10 mouse cellular contexts compared by ENCODE assay signal in genomic region chr12:79879918-79880273, GRCm38 (mm10).
A peak's percentile ranks its signal among the peaks of the same experiment; 100 is the strongest.
DNase-seq lines count a peak whose midpoint lies in the region; ATAC-seq lines count a peak whose summit lies in the region.
"Had no signal": no experiment of that assay in that cellular context is flagged by ENCODE, and none has a peak within 500 bp of the region (broad histone marks: within the 10 kb centered on the region; RNA-seq: fewer than 3 reads in every experiment).

No protein-coding gene starts in this region.

- peak; percentile 34 for DNase-seq in layer of hippocampus, adult 9-11 months
- no peak for DNase-seq in layer of hippocampus, adult 11-12 months (ENCODE audit: low spot score)
- DNase-seq in forebrain, embryonic 10.5 days (ENCODE audit: extremely low spot score, low spot score), result no peak
- no peak for DNase-seq in left cerebral cortex, postnatal 36 days (ENCODE audit: low spot score in 2 of 2)
- no peak for DNase-seq in MN1 (ENCODE audit: low spot score)
- no peak for DNase-seq in cerebellum, adult 9-10 months
- DNase-seq: cerebellum, adult 2 months had no signal

- H3K27ac ChIP-seq in forebrain, embryonic 10.5 days, result peak overlapping the region; percentile 90
- H3K27ac ChIP-seq in hindbrain, embryonic 12.5 days, result peak overlapping the region; percentile 80
- peak overlapping the region; percentile 9; the same call in 1 of the 2 replicates for H3K27ac ChIP-seq in midbrain, embryonic 16.5 days (ENCODE audit: low read length)
- H3K27ac ChIP-seq: macrophage had no signal

- peak; percentile 80 for ATAC-seq in hindbrain, embryonic 12.5 days (ENCODE audit: low FRiP score)
- peak; percentile 42; the same call in 1 of the 2 replicates for ATAC-seq in midbrain, embryonic 16.5 days

- 16% methylated on average over 9 of the region's 9 CpGs for WGBS in forebrain, embryonic 10.5 days
- WGBS in hindbrain, embryonic 12.5 days, result 19% methylated on average over 9 of the region's 9 CpGs
- WGBS in midbrain, embryonic 16.5 days, result 26% methylated on average over 9 of the region's 9 CpGs

- peak overlapping the region; percentile 11; the same call in 1 of the 2 replicates for H3K4me2 ChIP-seq in hindbrain, embryonic 12.5 days (replicated peaks)
- no peak overlapping the region for H3K4me2 ChIP-seq in midbrain, embryonic 16.5 days (ENCODE audit: low read length)

- H3K4me3 ChIP-seq in forebrain, embryonic 10.5 days, result no peak overlapping the region
- H3K4me3 ChIP-seq in hindbrain, embryonic 12.5 days, result no peak overlapping the region
- H3K4me3 ChIP-seq in midbrain, embryonic 16.5 days (ENCODE audit: low read depth, low read length), result no peak overlapping the region

- no peaks in the 10 kb centered on the region for H3K36me3 ChIP-seq in forebrain, embryonic 10.5 days (replicated peaks)
- H3K36me3 ChIP-seq in hindbrain, embryonic 12.5 days, result no peaks in the 10 kb centered on the region
- H3K36me3 ChIP-seq in midbrain, embryonic 16.5 days (ENCODE audit: control insufficient read depth, insufficient read depth, low read length), result no peaks in the 10 kb centered on the region

- H3K4me1 ChIP-seq in forebrain, embryonic 10.5 days, result peaks cover 42% of the 10 kb centered on the region
- H3K4me1 ChIP-seq in hindbrain, embryonic 12.5 days, result peaks cover 34% of the 10 kb centered on the region
- H3K4me1 ChIP-seq in midbrain, embryonic 16.5 days (ENCODE audit: control insufficient read depth, insufficient read depth, low read length), result peaks cover 7% of the 10 kb centered on the region

- no peak overlapping the region for H3K9ac ChIP-seq in hindbrain, embryonic 12.5 days
- no peak overlapping the region for H3K9ac ChIP-seq in midbrain, embryonic 16.5 days (ENCODE audit: low read depth, low read length)

- H3K27me3 ChIP-seq in forebrain, embryonic 10.5 days (ENCODE audit: poor library complexity, severe bottlenecking), result no peaks in the 10 kb centered on the region
- no peaks in the 10 kb centered on the region for H3K27me3 ChIP-seq in hindbrain, embryonic 12.5 days
- H3K27me3 ChIP-seq in midbrain, embryonic 16.5 days (ENCODE audit: control insufficient read depth, insufficient read depth, low read depth, low read length), result no peaks in the 10 kb centered on the region

- intact Hi-C loops in left cerebral cortex, postnatal 36 days (cut with DNase I), result loop anchor here (5.0 kb wide), 1 partner anchor 128 kb away; no protein-coding TSS in a partner anchor

- peaks cover 12% of the 10 kb centered on the region for H3K9me3 ChIP-seq in forebrain, embryonic 10.5 days
- H3K9me3 ChIP-seq in hindbrain, embryonic 12.5 days (replicated peaks), result 0 out of 2 replicates have a peak, but pooled peaks cover 6% of the 10 kb centered on the region
- H3K9me3 ChIP-seq in midbrain, embryonic 16.5 days (replicated peaks; ENCODE audit: control insufficient read depth, low read length, poor library complexity, severe bottlenecking), result no peaks in the 10 kb centered on the region; the same call in 1 of the 2 replicates

Comparison
In these comparisons a context has a peak if more than half of its experiments do, and no peak if none do; other contexts are left out.
1. H3K27ac ChIP-seq: peak in every context shown above with its lines; median percentile 90 in forebrain, embryonic 10.5 days; 80 in hindbrain, embryonic 12.5 days; 9 in midbrain, embryonic 16.5 days.